Mouse (Mus musculus): ENCODE measurements around the gene Nfib. TPM values are rescaled to one million over a fixed set of nuclear protein-coding genes. Genes with fewer than 3 reads are reported as not detected.
A peak's percentile ranks its signal among the peaks of the same experiment; 100 is the strongest.

Gene Nfib
- polyA plus RNA-seq, 1 experiment from 2014 or later, result 52.8 TPM

GRCm38 (mm10) chr4:82494829-82495228 lies 210.7 kb downstream of the Nfib start:
- Histone ChIP-seq H3K9me3 (no peaks in the 10 kb centered on the region), H3K36me3 (replicated peaks) (no peaks in the 10 kb centered on the region), H3K4me2 (peak overlapping the region; percentile 39; the same call in 1 of the 2 replicates), H3K27me3 (replicated peaks) (no peaks in the 10 kb centered on the region), H3K9ac (no peak overlapping the region), H3K4me1 (peaks cover 17% of the 10 kb centered on the region), H3K4me3 (no peak overlapping the region), H3K27ac (peak overlapping the region; percentile 33)
- 64% methylated on average over 10 of the region's 10 CpGs for WGBS
- peak; percentile 67 for ATAC-seq (replicated peaks)

- Histone ChIP-seq H3K27me3 (replicated peaks) (no peaks in the 10 kb centered on the region), H3K9ac (no peak overlapping the region), H3K4me2 (peak overlapping the region; percentile 30), H3K4me3 (no peak overlapping the region), H3K27ac (peak overlapping the region; percentile 68), H3K4me1 (peaks cover 17% of the 10 kb centered on the region), H3K36me3 (replicated peaks) (no peaks in the 10 kb centered on the region), H3K9me3 (no peaks in the 10 kb centered on the region)
- peak; percentile 26; the same call in 1 of the 2 replicates for ATAC-seq (replicated peaks)
- WGBS, result 74% methylated on average over 3 of the region's 3 CpGs
Observed at GRCm38 (mm10) chr4:82494424-82494823, 211.1 kb downstream of the Nfib start.

GRCm38 (mm10) chr4:82493865-82494264 lies 211.7 kb downstream of the Nfib start:
- ATAC-seq (replicated peaks), result no peak
- Histone ChIP-seq H3K9ac (no peak overlapping the region), H3K36me3 (replicated peaks) (no peaks in the 10 kb centered on the region), H3K27ac (peak overlapping the region; percentile 68), H3K4me1 (peaks cover 17% of the 10 kb centered on the region), H3K27me3 (replicated peaks) (no peaks in the 10 kb centered on the region), H3K9me3 (no peaks in the 10 kb centered on the region), H3K4me2 (peak overlapping the region; percentile 30), H3K4me3 (no peak overlapping the region)
- 56% methylated on average over 1 of the region's 1 CpGs for WGBS

GRCm38 (mm10) chr4:82493363-82493762 lies 212.2 kb downstream of the Nfib start:
- Histone ChIP-seq H3K9me3 (no peaks in the 10 kb centered on the region), H3K4me1 (peaks cover 17% of the 10 kb centered on the region), H3K27me3 (replicated peaks) (no peaks in the 10 kb centered on the region), H3K36me3 (replicated peaks) (no peaks in the 10 kb centered on the region), H3K27ac (0 out of 2 replicates have a peak overlapping the region, but pooled peaks have one; percentile 47), H3K9ac (no peak overlapping the region), H3K4me2 (peak overlapping the region; percentile 30), H3K4me3 (no peak overlapping the region)
- 43% methylated on average over 7 of the region's 7 CpGs for WGBS
- ATAC-seq (replicated peaks), result no peak

GRCm38 (mm10) chr4:82492737-82493136 lies 212.8 kb downstream of the Nfib start:
- no peak overlapping the region for H3K9ac ChIP-seq
- no peak overlapping the region for H3K27ac ChIP-seq
- no peaks in the 10 kb centered on the region for H3K36me3 ChIP-seq (replicated peaks)
- peak overlapping the region; percentile 30; the same call in 1 of the 2 replicates for H3K4me2 ChIP-seq
- 73% methylated on average over 2 of the region's 2 CpGs for WGBS
- no peak overlapping the region for H3K4me3 ChIP-seq
- H3K4me1 ChIP-seq, result peaks cover 17% of the 10 kb centered on the region
- ATAC-seq (replicated peaks), result no peak
- no peaks in the 10 kb centered on the region for H3K27me3 ChIP-seq (replicated peaks)
- H3K9me3 ChIP-seq, result no peaks in the 10 kb centered on the region

GRCm38 (mm10) chr4:82489939-82490338 lies 215.6 kb downstream of the Nfib start:
- peaks cover 19% of the 10 kb centered on the region for H3K4me1 ChIP-seq

GRCm38 (mm10) chr4:82485910-82486309 lies 219.6 kb downstream of the Nfib start:
- Histone ChIP-seq H3K36me3 (replicated peaks) (no peaks in the 10 kb centered on the region), H3K9ac (no peak overlapping the region), H3K4me2 (no peak overlapping the region), H3K4me3 (no peak overlapping the region), H3K27me3 (replicated peaks) (no peaks in the 10 kb centered on the region), H3K27ac (no peak overlapping the region), H3K9me3 (no peaks in the 10 kb centered on the region), H3K4me1 (peaks cover 2% of the 10 kb centered on the region; the same call in 1 of the 2 replicates)
- WGBS, result 94% methylated on average over 2 of the region's 2 CpGs
- ATAC-seq (replicated peaks), result no peak

More at GRCm38 (mm10) chr4:82489939-82490338, 215.6 kb downstream of the Nfib start:
- Histone ChIP-seq H3K27me3 (replicated peaks) (no peaks in the 10 kb centered on the region), H3K27ac (no peak overlapping the region), H3K4me3 (no peak overlapping the region), H3K4me2 (no peak overlapping the region), H3K36me3 (replicated peaks) (no peaks in the 10 kb centered on the region), H3K9me3 (no peaks in the 10 kb centered on the region), H3K9ac (no peak overlapping the region)
- no peak for ATAC-seq (replicated peaks)
- WGBS, result 32% methylated on average over 2 of the region's 2 CpGs

GRCm38 (mm10) chr4:82483871-82484270 lies 221.7 kb downstream of the Nfib start:
- no peak overlapping the region for H3K4me2 ChIP-seq
- 43% methylated on average over 1 of the region's 1 CpGs for WGBS

GRCm38 (mm10) chr4:82483298-82483697 lies 222.3 kb downstream of the Nfib start:
- ATAC-seq (replicated peaks), result no peak
- Histone ChIP-seq H3K36me3 (replicated peaks) (no peaks in the 10 kb centered on the region), H3K9ac (no peak overlapping the region), H3K27me3 (replicated peaks) (no peaks in the 10 kb centered on the region), H3K4me2 (no peak overlapping the region), H3K27ac (no peak overlapping the region), H3K9me3 (no peaks in the 10 kb centered on the region), H3K4me1 (peaks cover 5% of the 10 kb centered on the region), H3K4me3 (no peak overlapping the region)
- 73% methylated on average over 6 of the region's 6 CpGs for WGBS

More at GRCm38 (mm10) chr4:82483871-82484270, 221.7 kb downstream of the Nfib start:
- Histone ChIP-seq H3K27me3 (replicated peaks) (no peaks in the 10 kb centered on the region), H3K27ac (no peak overlapping the region), H3K4me1 (peaks cover 5% of the 10 kb centered on the region), H3K9me3 (no peaks in the 10 kb centered on the region), H3K4me3 (no peak overlapping the region), H3K36me3 (replicated peaks) (no peaks in the 10 kb centered on the region), H3K9ac (no peak overlapping the region)
- ATAC-seq (replicated peaks), result no peak

GRCm38 (mm10) chr4:82480635-82481034 lies 224.9 kb downstream of the Nfib start:
- Histone ChIP-seq H3K27ac (no peak overlapping the region), H3K4me2 (no peak overlapping the region), H3K4me3 (no peak overlapping the region), H3K27me3 (replicated peaks) (no peaks in the 10 kb centered on the region), H3K9me3 (no peaks in the 10 kb centered on the region), H3K9ac (no peak overlapping the region), H3K36me3 (replicated peaks) (no peaks in the 10 kb centered on the region), H3K4me1 (peaks cover 7% of the 10 kb centered on the region)
- WGBS, result 74% methylated on average over 9 of the region's 9 CpGs
- no peak for ATAC-seq (replicated peaks)

GRCm38 (mm10) chr4:82479394-82479793 lies 226.2 kb downstream of the Nfib start:
- Histone ChIP-seq H3K4me1 (peaks cover 9% of the 10 kb centered on the region), H3K4me3 (no peak overlapping the region), H3K4me2 (no peak overlapping the region), H3K9me3 (no peaks in the 10 kb centered on the region), H3K9ac (no peak overlapping the region), H3K27me3 (replicated peaks) (no peaks in the 10 kb centered on the region), H3K36me3 (replicated peaks) (no peaks in the 10 kb centered on the region), H3K27ac (no peak overlapping the region)
- ATAC-seq (replicated peaks), result no peak
- WGBS, result 68% methylated on average over 4 of the region's 4 CpGs

GRCm38 (mm10) chr4:82477742-82478141 lies 227.8 kb downstream of the Nfib start:
- Histone ChIP-seq H3K27ac (no peak overlapping the region), H3K4me2 (no peak overlapping the region), H3K4me3 (no peak overlapping the region), H3K4me1 (peaks cover 9% of the 10 kb centered on the region), H3K27me3 (replicated peaks) (no peaks in the 10 kb centered on the region), H3K9me3 (no peaks in the 10 kb centered on the region), H3K36me3 (replicated peaks) (no peaks in the 10 kb centered on the region), H3K9ac (no peak overlapping the region)
- ATAC-seq (replicated peaks), result no peak
- 93% methylated on average over 2 of the region's 2 CpGs for WGBS

GRCm38 (mm10) chr4:82476411-82476810 lies 229.1 kb downstream of the Nfib start:
- Histone ChIP-seq H3K27ac (no peak overlapping the region), H3K9ac (no peak overlapping the region), H3K27me3 (replicated peaks) (no peaks in the 10 kb centered on the region), H3K4me2 (no peak overlapping the region), H3K4me3 (no peak overlapping the region), H3K36me3 (replicated peaks) (no peaks in the 10 kb centered on the region), H3K9me3 (no peaks in the 10 kb centered on the region), H3K4me1 (peaks cover 9% of the 10 kb centered on the region)
- WGBS, result 36% methylated on average over 2 of the region's 2 CpGs
- ATAC-seq (replicated peaks), result no peak

All from midbrain, embryonic 15.5 days (tissue).